Mouse (Mus musculus) forebrain, embryonic 14.5 days (tissue): ENCODE measurements at regions not wholly inside any gene's neighbourhood (a gene's known extent, or its start where the extent isn't known, plus 50 kb on each side); places are given as distances from the start of the nearest gene placed in this dataset.

Experiments
- ATAC-seq: fragments of 200-750 bp; cut with Nextera tagmentation; 2 replicates; pipeline ENCODE4 v1.8.0; 2017; ENCODE audit warnings: mild to moderate bottlenecking, moderate library complexity
- DNase-seq: peaks from one replicate; pipeline ENCODE4 v3.0.0-alpha.2; 2015; ENCODE audit warnings: low spot score
- H3K27ac ChIP-seq: fragments of 300-500 bp; sonication (generic); 2 replicates; pipeline ENCODE4 v1.5.1; 2014; ENCODE audit warnings: low read depth, mild to moderate bottlenecking, control low read depth, low read length, moderate library complexity
- H3K27me3 ChIP-seq: fragments of 300-500 bp; sonication (generic); replicated peaks from 2 replicates; pipeline ENCODE4 v1.6.1; 2014; ENCODE audit warnings: low read length, control low read depth, mixed read lengths; ENCODE audit not compliant: control insufficient read depth, insufficient read depth
- H3K36me3 ChIP-seq: fragments of 300-500 bp; sonication (generic); 2 replicates; pipeline ENCODE4 v1.6.1; 2014; ENCODE audit warnings: low read length, control low read depth; ENCODE audit not compliant: control insufficient read depth, insufficient read depth
- H3K4me1 ChIP-seq: fragments of 300-500 bp; sonication (generic); 2 replicates; pipeline ENCODE4 v1.6.1; 2014; ENCODE audit warnings: antibody characterized with exemption, low read length, control low read depth; ENCODE audit not compliant: control insufficient read depth, insufficient read depth
- H3K4me2 ChIP-seq: fragments of 300-500 bp; sonication (generic); 2 replicates; pipeline ENCODE4 v1.6.1; 2014; ENCODE audit warnings: mild to moderate bottlenecking, control low read depth, low read length
- H3K4me3 ChIP-seq: fragments of 300-500 bp; sonication (generic); 2 replicates; pipeline ENCODE4 v1.5.1; 2014; ENCODE audit warnings: low read depth, low read length, control low read depth
- H3K9ac ChIP-seq: fragments of 300-500 bp; sonication (generic); 2 replicates; pipeline ENCODE4 v1.6.1; 2014; ENCODE audit warnings: mild to moderate bottlenecking, low read length, control low read depth, moderate library complexity
- H3K9me3 ChIP-seq: fragments of 300-500 bp; sonication (generic); replicated peaks from 2 replicates; pipeline ENCODE4 v1.6.1; 2016; ENCODE audit warnings: low read length, control low read depth, mixed read lengths; ENCODE audit not compliant: control insufficient read depth
- WGBS: fragments of 180-500 bp; shearing (Covaris S2); extraction: QIAGEN DNeasy Blood & Tissue Kit; methylation state at CpG from one replicate; pipeline ENCODE4 v1.1.7; 2014; 5-methylcytosine and 5-hydroxymethylcytosine counted together

DNA sequence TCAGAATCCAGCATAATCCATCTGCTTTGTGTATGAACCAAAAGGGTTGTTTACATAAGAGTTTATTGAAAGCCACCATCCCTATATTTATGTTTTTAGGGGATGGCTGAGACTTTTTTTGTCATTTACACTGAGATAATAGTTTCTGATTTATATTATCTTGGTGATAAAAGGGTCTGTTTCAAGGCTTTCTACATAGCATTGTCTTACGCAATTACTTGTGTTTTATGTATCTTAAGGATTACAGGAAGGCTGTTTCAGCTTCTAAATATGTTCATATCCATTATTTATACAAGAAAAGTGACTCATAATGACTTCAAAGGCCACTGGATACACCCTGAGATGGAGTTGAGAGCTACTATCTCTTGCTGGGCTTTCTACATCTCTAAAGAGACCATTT is 399.3 kb upstream of the Akr1e1 start:
- Histone ChIP-seq H3K27ac (no peak overlapping the region), H3K9me3 (no peaks in the 10 kb centered on the region), H3K36me3 (no peaks in the 10 kb centered on the region), H3K27me3 (no peaks in the 10 kb centered on the region), H3K4me2 (no peak overlapping the region), H3K9ac (no peak overlapping the region), H3K4me3 (no peak overlapping the region), H3K4me1 (no peaks in the 10 kb centered on the region)
- ATAC-seq (no peak), DNase-seq (no peak)
- 94% methylated on average over 1 of the region's 1 CpGs for WGBS

DNA sequence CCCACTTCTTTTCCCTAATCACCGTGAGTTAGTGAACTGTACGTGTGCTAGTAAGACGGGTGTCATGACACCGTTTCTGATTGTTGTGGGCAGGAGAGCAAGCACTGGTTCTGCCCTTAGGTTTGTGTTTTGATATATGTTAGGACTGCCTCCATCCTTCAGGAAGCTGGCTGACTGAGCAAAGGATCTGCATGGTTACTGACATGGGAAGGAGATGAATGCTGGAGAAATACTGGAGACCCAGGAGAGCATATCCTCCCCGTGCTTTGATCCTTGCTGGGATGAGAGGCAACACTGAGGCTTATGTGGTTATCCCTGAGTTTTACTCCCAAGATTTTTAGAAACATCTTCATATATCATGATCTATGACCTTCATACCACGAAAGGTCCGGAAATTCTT is 413.5 kb upstream of the Akr1e1 start:
- Histone ChIP-seq H3K36me3 (no peaks in the 10 kb centered on the region), H3K4me2 (no peak overlapping the region), H3K4me1 (no peaks in the 10 kb centered on the region), H3K9me3 (no peaks in the 10 kb centered on the region), H3K27me3 (no peaks in the 10 kb centered on the region), H3K27ac (no peak overlapping the region), H3K4me3 (no peak overlapping the region), H3K9ac (no peak overlapping the region)
- ATAC-seq (no peak), DNase-seq (no peak)
- WGBS = 90% methylated on average over 7 of the region's 7 CpGs

DNA sequence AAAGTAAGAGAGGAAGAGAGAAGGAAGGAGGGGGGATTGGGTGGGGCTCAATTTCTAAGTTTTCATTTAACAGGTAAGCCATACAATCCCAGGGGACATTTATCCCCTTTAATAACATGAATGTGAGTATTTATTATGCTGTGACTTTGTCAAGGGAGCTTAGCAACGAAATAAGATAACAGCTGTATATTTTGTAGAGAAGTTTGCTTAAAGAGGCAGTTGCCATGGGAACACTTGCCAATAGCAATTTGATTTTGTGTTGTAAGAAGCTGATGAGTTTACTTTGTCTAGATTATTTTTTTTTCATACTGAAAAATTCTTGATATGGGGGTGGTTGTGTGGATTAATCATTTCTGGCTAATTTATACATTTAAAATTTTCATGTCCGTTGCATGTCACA is 450.9 kb upstream of the Akr1e1 start:
- H3K9ac ChIP-seq = no peak overlapping the region
- H3K4me1 ChIP-seq = no peaks in the 10 kb centered on the region
- H3K4me2 ChIP-seq = no peak overlapping the region
- no peak overlapping the region for H3K27ac ChIP-seq
- no peaks in the 10 kb centered on the region for H3K27me3 ChIP-seq
- no peaks in the 10 kb centered on the region for H3K9me3 ChIP-seq
- H3K36me3 ChIP-seq = no peaks in the 10 kb centered on the region
- H3K4me3 ChIP-seq = no peak overlapping the region
- DNase-seq (peak; percentile 34), ATAC-seq (no peak)
- 68% methylated on average over 2 of the region's 2 CpGs for whole genome bisulfite sequencing

DNA sequence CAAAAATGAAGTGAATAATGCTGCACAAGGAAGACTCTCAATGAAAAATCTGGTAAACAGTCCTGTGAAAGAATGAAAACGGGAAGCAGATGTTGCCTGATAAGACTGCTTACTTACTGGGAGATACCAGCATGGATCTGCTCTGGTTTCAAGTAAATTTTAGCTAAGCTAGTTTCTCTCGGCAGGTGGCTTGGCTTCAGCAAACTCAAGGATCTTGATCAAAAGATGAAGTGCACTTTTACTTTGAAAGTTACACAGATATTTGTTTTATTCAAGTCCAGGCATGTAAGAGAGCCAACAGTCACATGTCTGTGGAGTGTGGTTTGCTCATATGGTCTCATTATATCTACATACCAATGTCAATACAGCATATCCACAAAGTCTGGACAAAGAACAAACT is 451.5 kb upstream of the Akr1e1 start:
- Histone ChIP-seq H3K4me3 (no peak overlapping the region), H3K27ac (no peak overlapping the region), H3K4me1 (no peaks in the 10 kb centered on the region), H3K27me3 (no peaks in the 10 kb centered on the region), H3K36me3 (no peaks in the 10 kb centered on the region), H3K4me2 (no peak overlapping the region), H3K9ac (no peak overlapping the region), H3K9me3 (no peaks in the 10 kb centered on the region)
- ATAC-seq (no peak), DNase-seq (no peak)
- 69% methylated on average over 2 of the region's 2 CpGs for WGBS

DNA sequence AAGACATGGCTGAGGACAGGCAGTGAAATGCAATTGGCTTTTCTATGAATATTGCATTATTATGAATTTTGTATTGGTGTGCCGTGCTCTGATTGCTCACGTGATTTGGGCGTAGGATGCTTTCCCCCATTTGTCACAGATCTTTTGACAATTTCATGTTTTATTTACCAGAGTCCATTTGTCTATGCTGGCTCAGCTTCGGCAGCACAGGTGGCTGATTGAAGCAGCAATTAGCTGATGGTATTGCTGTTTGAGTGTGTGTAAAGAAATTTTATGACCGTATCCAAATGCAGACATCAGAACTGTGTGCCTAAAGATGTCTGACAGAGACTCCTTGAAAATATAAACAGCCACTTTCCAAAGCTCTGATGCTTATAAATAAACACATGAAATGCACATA is 498.5 kb upstream of the Akr1e1 start:
- DNase-seq (peak; percentile 32), ATAC-seq (peak; percentile 29; the same call in 1 of the 2 replicates)
- H3K9me3 ChIP-seq = no peaks in the 10 kb centered on the region
- H3K27me3 ChIP-seq = no peaks in the 10 kb centered on the region
- no peaks in the 10 kb centered on the region for H3K4me1 ChIP-seq
- H3K36me3 ChIP-seq = no peaks in the 10 kb centered on the region
- no peak overlapping the region for H3K27ac ChIP-seq
- no peak overlapping the region for H3K9ac ChIP-seq
- WGBS = 73% methylated on average over 5 of the region's 5 CpGs
- H3K4me2 ChIP-seq = no peak overlapping the region
- H3K4me3 ChIP-seq = no peak overlapping the region

DNA sequence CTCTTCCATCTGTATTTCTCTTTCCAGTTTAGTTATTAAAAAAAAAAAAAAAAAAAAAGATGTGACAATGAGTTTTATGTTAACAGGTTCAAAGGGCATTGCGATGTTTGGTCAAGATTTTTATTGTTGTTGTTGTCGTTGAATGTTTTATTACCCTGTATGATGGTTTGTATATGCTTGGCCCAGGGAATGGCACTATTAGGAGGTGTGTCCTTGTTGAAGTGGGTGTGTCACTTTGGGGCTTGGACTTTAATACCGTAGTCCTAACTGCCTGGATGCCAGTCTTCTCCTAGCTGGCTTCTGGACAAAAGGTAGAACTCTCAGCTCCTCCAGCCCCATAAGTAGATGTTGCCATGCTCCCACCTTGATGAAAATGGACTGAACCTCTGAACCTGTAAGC is 545.9 kb upstream of the Akr1e1 start:
- no peak overlapping the region for H3K9ac ChIP-seq
- H3K4me2 ChIP-seq = no peak overlapping the region
- no peak overlapping the region for H3K4me3 ChIP-seq
- ATAC-seq = no peak
- H3K9me3 ChIP-seq = no peaks in the 10 kb centered on the region
- H3K27me3 ChIP-seq = no peaks in the 10 kb centered on the region
- H3K36me3 ChIP-seq = no peaks in the 10 kb centered on the region
- DNase-seq = no peak
- WGBS = 92% methylated on average over 3 of the region's 3 CpGs
- H3K27ac ChIP-seq = no peak overlapping the region
- 0 out of 2 replicates have a peak, but pooled peaks cover under 1% of the 10 kb centered on the region for H3K4me1 ChIP-seq

DNA sequence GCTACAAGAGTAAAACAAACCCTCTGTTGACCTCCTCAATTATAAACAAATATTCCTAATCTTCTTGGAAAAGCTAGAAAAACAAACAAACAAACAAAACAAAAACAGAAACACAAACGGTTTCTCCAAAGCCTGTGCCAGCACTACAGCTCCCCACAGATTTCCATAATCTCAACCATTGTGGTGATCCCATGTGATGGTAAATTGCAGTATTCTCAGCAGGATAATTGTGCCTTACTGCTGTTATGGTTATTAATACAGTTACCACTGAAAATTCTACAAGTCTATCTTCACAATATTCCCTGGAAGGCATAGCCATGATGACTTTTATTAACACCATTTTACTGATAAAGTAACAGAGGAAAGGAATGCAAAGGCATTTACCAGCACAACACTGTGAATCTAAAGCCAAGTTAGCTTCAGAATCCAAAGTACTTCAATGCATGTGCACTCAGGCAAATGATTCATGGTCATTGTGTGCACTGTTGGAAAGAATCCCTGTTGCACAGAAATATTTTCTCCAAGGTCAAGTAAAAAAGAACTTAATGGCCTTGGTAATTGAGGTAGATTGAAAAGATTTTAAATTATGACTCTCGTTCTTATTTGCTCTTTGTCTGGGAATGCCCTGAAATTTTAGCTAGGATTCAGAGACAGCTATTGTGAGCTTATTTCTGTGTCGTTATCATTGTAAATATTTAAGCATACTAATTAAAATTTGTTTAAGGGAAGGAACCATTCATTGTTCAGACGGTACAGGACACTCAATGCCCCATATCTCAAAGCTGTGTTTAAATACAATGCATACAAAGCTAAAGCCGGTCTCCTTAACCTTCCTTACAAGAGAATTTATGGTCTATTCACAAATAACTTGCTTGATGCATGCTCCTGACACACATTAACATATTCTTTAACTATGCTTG is 551.1 kb upstream of the Akr1e1 start:
- no peaks in the 10 kb centered on the region for H3K27me3 ChIP-seq
- H3K9me3 ChIP-seq = no peaks in the 10 kb centered on the region
- H3K4me2 ChIP-seq = no peak overlapping the region
- WGBS = 6% methylated on average over 5 of the region's 5 CpGs
- DNase-seq = peak; percentile 30
- H3K4me3 ChIP-seq = no peak overlapping the region
- 0 out of 2 replicates have a peak, but pooled peaks cover 3% of the 10 kb centered on the region for H3K4me1 ChIP-seq
- H3K27ac ChIP-seq = no peak overlapping the region
- H3K36me3 ChIP-seq = no peaks in the 10 kb centered on the region
- ATAC-seq = peak; percentile 54; the same call in 1 of the 2 replicates
- no peak overlapping the region for H3K9ac ChIP-seq

DNA sequence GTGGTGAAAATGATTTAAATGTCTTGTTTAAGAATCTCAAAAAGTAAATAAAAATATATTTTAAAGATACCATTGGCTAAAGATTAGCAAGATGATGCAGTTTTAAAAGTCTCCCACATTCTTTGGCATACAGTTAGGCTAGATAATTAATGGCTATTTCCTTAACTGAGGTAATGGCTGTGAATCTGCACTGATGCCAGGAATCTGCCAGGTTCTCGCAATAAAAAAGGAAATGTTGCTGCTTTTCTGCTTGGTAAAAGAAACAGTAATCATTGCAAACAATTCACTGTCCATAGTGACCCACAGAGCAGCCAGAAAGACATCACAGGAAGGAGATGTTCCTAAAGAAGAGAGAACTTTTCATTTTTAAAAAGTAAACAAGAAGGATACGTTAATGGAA is 557.7 kb upstream of the Akr1e1 start:
- WGBS = 73% methylated on average over 2 of the region's 2 CpGs
- no peak overlapping the region for H3K9ac ChIP-seq

DNA sequence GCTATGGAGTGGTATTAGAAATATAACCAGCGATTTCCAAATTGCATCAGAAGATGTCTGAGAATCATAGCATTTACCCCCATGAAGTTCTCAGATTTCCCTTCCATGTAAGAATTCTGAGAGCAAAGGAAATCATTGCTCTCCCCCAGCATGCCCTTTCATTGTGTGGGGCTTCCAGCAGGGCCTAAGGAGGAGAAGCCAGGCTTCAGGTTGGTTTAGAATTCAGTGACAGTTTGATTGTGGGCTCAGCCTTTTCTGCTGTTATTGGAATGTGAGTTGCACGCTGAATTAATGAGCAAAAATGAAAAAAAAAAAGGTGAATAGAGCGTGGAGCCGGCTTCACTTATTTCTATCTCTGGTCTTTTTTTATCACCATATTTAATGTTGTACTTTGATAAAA is 570.0 kb upstream of the Akr1e1 start:
- H3K27me3 ChIP-seq = no peaks in the 10 kb centered on the region
- no peaks in the 10 kb centered on the region for H3K4me1 ChIP-seq
- ATAC-seq (no peak), DNase-seq (peak; percentile 16)
- no peak overlapping the region for H3K27ac ChIP-seq
- H3K4me2 ChIP-seq = no peak overlapping the region
- H3K9me3 ChIP-seq = no peaks in the 10 kb centered on the region
- WGBS = 51% methylated on average over 4 of the region's 4 CpGs
- no peaks in the 10 kb centered on the region for H3K36me3 ChIP-seq
- H3K9ac ChIP-seq = no peak overlapping the region
- no peak overlapping the region for H3K4me3 ChIP-seq

More for the DNA sequence above, 557.7 kb upstream of the Akr1e1 start:
- no peaks in the 10 kb centered on the region for H3K36me3 ChIP-seq
- DNase-seq (no peak), ATAC-seq (no peak)
- H3K4me3 ChIP-seq = no peak overlapping the region
- no peak overlapping the region for H3K4me2 ChIP-seq
- no peak overlapping the region for H3K27ac ChIP-seq
- H3K9me3 ChIP-seq = no peaks in the 10 kb centered on the region
- no peaks in the 10 kb centered on the region for H3K4me1 ChIP-seq
- no peaks in the 10 kb centered on the region for H3K27me3 ChIP-seq
